Comparison of ENCODE assay signal across 7 mouse cellular contexts in genomic region chr10:81106113-81106721, GRCm38 (mm10). TPM values are rescaled to one million over a fixed set of nuclear protein-coding genes. Genes with fewer than 3 reads are reported as not detected.
DNase-seq lines count a peak whose midpoint lies in the region; ATAC-seq lines count a peak whose summit lies in the region.

No protein-coding gene starts in this region.

- H3K27ac ChIP-seq in intestine, embryonic 15.5 days = peak overlapping the region; percentile 100
- H3K27ac ChIP-seq in limb, embryonic 10.5 days = peak overlapping the region; percentile 98
- peak overlapping the region; percentile 98 for H3K27ac ChIP-seq in midbrain, embryonic 12.5 days (replicated peaks)

- peak overlapping the region; percentile 100 for H3K9ac ChIP-seq in intestine, embryonic 15.5 days
- peak overlapping the region; percentile 91 for H3K9ac ChIP-seq in midbrain, embryonic 12.5 days (replicated peaks)

- H3K9me3 ChIP-seq in intestine, embryonic 15.5 days = no peaks in the 10 kb centered on the region
- no peaks in the 10 kb centered on the region for H3K9me3 ChIP-seq in limb, embryonic 10.5 days (replicated peaks)
- H3K9me3 ChIP-seq in midbrain, embryonic 12.5 days = no peaks in the 10 kb centered on the region

- peaks cover 30% of the 10 kb centered on the region for H3K36me3 ChIP-seq in intestine, embryonic 15.5 days
- H3K36me3 ChIP-seq in limb, embryonic 10.5 days = peaks cover 44% of the 10 kb centered on the region
- peaks cover 34% of the 10 kb centered on the region for H3K36me3 ChIP-seq in midbrain, embryonic 12.5 days

- ATAC-seq in intestine, embryonic 15.5 days = peak; percentile 93
- peak; percentile 86 for ATAC-seq in midbrain, embryonic 12.5 days (ENCODE audit: low FRiP score, low read depth)

- WGBS in intestine, embryonic 15.5 days = under 1% methylated on average over 35 of the region's 35 CpGs
- WGBS in limb, embryonic 10.5 days = under 1% methylated on average over 35 of the region's 35 CpGs
- under 1% methylated on average over 34 of the region's 35 CpGs for WGBS in midbrain, embryonic 12.5 days

- H3K4me3 ChIP-seq in intestine, embryonic 15.5 days (replicated peaks) = peak overlapping the region; percentile 99
- H3K4me3 ChIP-seq in limb, embryonic 10.5 days = peak overlapping the region; percentile 90
- H3K4me3 ChIP-seq in midbrain, embryonic 12.5 days = peak overlapping the region; percentile 71

- intact Hi-C loops in gastrocnemius, postnatal 36 days (cut with DNase I) = no loop called here

- H3K4me2 ChIP-seq in intestine, embryonic 15.5 days (replicated peaks) = peak overlapping the region; percentile 78
- peak overlapping the region; percentile 64 for H3K4me2 ChIP-seq in midbrain, embryonic 12.5 days (replicated peaks)

- DNase-seq in adrenal gland, adult 18-20 months (ENCODE audit: low spot score in 2 of 2) = peak; percentile 85 to 86
- peak; percentile 95 for DNase-seq in embryo, embryonic 11 days
- peak; percentile 82 to 87 for DNase-seq in gastrocnemius, postnatal 36 days
- DNase-seq in limb, embryonic 10.5 days (ENCODE audit: low spot score) = peak; percentile 93
- peak; percentile 77 for DNase-seq in skeletal muscle tissue, adult 2 months (ENCODE audit: low read depth, low spot score)

- no peaks in the 10 kb centered on the region for H3K27me3 ChIP-seq in intestine, embryonic 15.5 days (replicated peaks)
- H3K27me3 ChIP-seq in limb, embryonic 10.5 days (ENCODE audit: low read depth, poor library complexity, severe bottlenecking) = no peaks in the 10 kb centered on the region
- H3K27me3 ChIP-seq in midbrain, embryonic 12.5 days = no peaks in the 10 kb centered on the region

- H3K4me1 ChIP-seq in intestine, embryonic 15.5 days (replicated peaks) = peaks cover 16% of the 10 kb centered on the region
- peaks cover 23% of the 10 kb centered on the region for H3K4me1 ChIP-seq in limb, embryonic 10.5 days
- peaks cover 23% of the 10 kb centered on the region for H3K4me1 ChIP-seq in midbrain, embryonic 12.5 days

RNA-seq across cellular contexts. Expression of gene Map2k2, which starts 0.5 kb away (rescaled TPM):
- 100 to 1,000 TPM; 165 to 179 TPM for total RNA-seq in adrenal gland, adult 18-20 months (2021)
- 100 to 1,000 TPM; 160 to 174 TPM for total RNA-seq in gastrocnemius, postnatal 36 days (2021)
- polyA plus RNA-seq in intestine, embryonic 15.5 days (2015; fragmentation: Nextera tagmentation; extraction: Ambion mirVana) = 190 and 208 TPM in 2 replicates
- 244 and 245 TPM in 2 replicates for polyA plus RNA-seq in limb, embryonic 10.5 days (2016; fragmentation: Nextera tagmentation; extraction: Ambion mirVana)
- polyA plus RNA-seq in midbrain, embryonic 12.5 days (2016; fragmentation: Nextera tagmentation; extraction: Ambion mirVana) = 245 and 248 TPM in 2 replicates

RNA-seq across cellular contexts. Expression of gene Creb3l3, which starts 7.5 kb away (rescaled TPM):
- total RNA-seq in adrenal gland, adult 18-20 months (2021) = 1 to 10 TPM in 1 of 2 experiments, under 1 TPM in 1; 0.93 to 1.3 TPM
- total RNA-seq in gastrocnemius, postnatal 36 days (2021) = under 1 TPM in 1 of 2 experiments, not detected in 1; 0.23 TPM
- polyA plus RNA-seq in intestine, embryonic 15.5 days (2015; fragmentation: Nextera tagmentation; extraction: Ambion mirVana) = 48.2 and 57.8 TPM in 2 replicates
- 0.58 and 0.66 TPM in 2 replicates for polyA plus RNA-seq in limb, embryonic 10.5 days (2016; fragmentation: Nextera tagmentation; extraction: Ambion mirVana)
- polyA plus RNA-seq in midbrain, embryonic 12.5 days (2016; fragmentation: Nextera tagmentation; extraction: Ambion mirVana) = 0.22 and 0.28 TPM in 2 replicates

RNA-seq across cellular contexts. Expression of gene Zbtb7a, which starts 28.8 kb away (rescaled TPM):
- total RNA-seq in adrenal gland, adult 18-20 months (2021) = 10 to 100 TPM; 65.3 to 84.8 TPM
- total RNA-seq in gastrocnemius, postnatal 36 days (2021) = 10 to 100 TPM; 22.4 to 27.8 TPM
- 52.5 and 53.0 TPM in 2 replicates for polyA plus RNA-seq in intestine, embryonic 15.5 days (2015; fragmentation: Nextera tagmentation; extraction: Ambion mirVana)
- polyA plus RNA-seq in limb, embryonic 10.5 days (2016; fragmentation: Nextera tagmentation; extraction: Ambion mirVana) = 9.6 and 11.7 TPM in 2 replicates
- polyA plus RNA-seq in midbrain, embryonic 12.5 days (2016; fragmentation: Nextera tagmentation; extraction: Ambion mirVana) = 14.6 and 15.9 TPM in 2 replicates

RNA-seq across cellular contexts. Expression of gene Thop1, which starts 36.4 kb away (rescaled TPM):
- 10 to 100 TPM; 34.0 to 64.4 TPM for total RNA-seq in adrenal gland, adult 18-20 months (2021)
- total RNA-seq in gastrocnemius, postnatal 36 days (2021) = 10 to 100 TPM; 20.3 to 24.9 TPM
- 57.1 and 60.1 TPM in 2 replicates for polyA plus RNA-seq in intestine, embryonic 15.5 days (2015; fragmentation: Nextera tagmentation; extraction: Ambion mirVana)
- 113 and 128 TPM in 2 replicates for polyA plus RNA-seq in limb, embryonic 10.5 days (2016; fragmentation: Nextera tagmentation; extraction: Ambion mirVana)
- 56.9 and 58.3 TPM in 2 replicates for polyA plus RNA-seq in midbrain, embryonic 12.5 days (2016; fragmentation: Nextera tagmentation; extraction: Ambion mirVana)

RNA-seq across cellular contexts. Expression of gene Sgta, which starts 46.2 kb away (rescaled TPM):
- 100 to 1,000 TPM; 220 to 229 TPM for total RNA-seq in adrenal gland, adult 18-20 months (2021)
- total RNA-seq in gastrocnemius, postnatal 36 days (2021) = 10 to 100 TPM; 86.2 to 89.5 TPM
- polyA plus RNA-seq in intestine, embryonic 15.5 days (2015; fragmentation: Nextera tagmentation; extraction: Ambion mirVana) = 166 and 183 TPM in 2 replicates
- polyA plus RNA-seq in limb, embryonic 10.5 days (2016; fragmentation: Nextera tagmentation; extraction: Ambion mirVana) = 284 and 291 TPM in 2 replicates
- polyA plus RNA-seq in midbrain, embryonic 12.5 days (2016; fragmentation: Nextera tagmentation; extraction: Ambion mirVana) = 262 and 271 TPM in 2 replicates

Comparison
In these comparisons a context has a peak if more than half of its experiments do, and no peak if none do; other contexts are left out.
1. Peak in every context shown above with its lines: DNase-seq, ATAC-seq, H3K4me3 ChIP-seq and H3K27ac ChIP-seq.
2. RNA of gene Creb3l3, which starts 7.5 kb away (polyA plus RNA-seq): 48.2 to 57.8 TPM in intestine, embryonic 15.5 days; 0.58 to 0.66 TPM in limb, embryonic 10.5 days and 0.22 to 0.28 TPM in midbrain, embryonic 12.5 days; every median in the first group is over 10 times any median in the second.